Mouse (Mus musculus): Measurements from ENCODE around the gene Rabepk. TPM values are rescaled to one million over a fixed set of nuclear protein-coding genes. Genes with fewer than 3 reads are reported as not detected.

Rabepk gene
- total RNA-seq, 2 experiments from 2014 or later = 11.4 to 18.5 TPM

Other genes starting within 250 kb of the Rabepk start
- 35.0 and 39.1 TPM in 2 replicates for gene Gapvd1, start 44.7 kb downstream of the Rabepk start, total RNA-seq (2015)
- gene Gapvd1, start 44.7 kb downstream of the Rabepk start, total RNA-seq (2017) = 58.9 and 59.3 TPM in 2 replicates
- 189 and 204 TPM in 2 replicates for gene Hspa5, start 27.9 kb downstream of the Rabepk start, total RNA-seq (2015)
- gene Hspa5, start 27.9 kb downstream of the Rabepk start, total RNA-seq (2017) = 538 and 554 TPM in 2 replicates
- 48.9 and 56.0 TPM in 2 replicates for gene Fbxw2, start 26.4 kb upstream of the Rabepk start, total RNA-seq (2015)
- gene Fbxw2, start 26.4 kb upstream of the Rabepk start, total RNA-seq (2017) = 66.2 TPM in 2 replicates
- gene Gm34653, start 33.1 kb upstream of the Rabepk start, total RNA-seq (2015) = not detected in 2 replicates
- gene Gm34653, start 33.1 kb upstream of the Rabepk start, total RNA-seq (2017) = not detected in 2 replicates
- gene Cutal, start 74.5 kb upstream of the Rabepk start, total RNA-seq (2015) = not detected in 2 replicates
- gene Cutal, start 74.5 kb upstream of the Rabepk start, total RNA-seq (2017) = not detected in 2 replicates
- 40.2 and 51.6 TPM in 2 replicates for gene Psmd5, start 75.1 kb upstream of the Rabepk start, total RNA-seq (2015)
- gene Psmd5, start 75.1 kb upstream of the Rabepk start, total RNA-seq (2017) = 17.1 and 17.8 TPM in 2 replicates
- 7.2 and 9.8 TPM in 2 replicates for gene Phf19, start 114.1 kb upstream of the Rabepk start, total RNA-seq (2015)
- gene Phf19, start 114.1 kb upstream of the Rabepk start, total RNA-seq (2017) = 6.4 and 14.0 TPM in 2 replicates
- gene Traf1, start 161.9 kb upstream of the Rabepk start, total RNA-seq (2015) = 1.5 and 3.1 TPM in 2 replicates
- 2.5 and 3.2 TPM in 2 replicates for gene Traf1, start 161.9 kb upstream of the Rabepk start, total RNA-seq (2017)

Data from megakaryocyte, adult 5-6 weeks (primary cell).